Mouse (Mus musculus): Measurements from ENCODE around the gene Smim24. TPM values are rescaled to one million over a fixed set of nuclear protein-coding genes. Genes with fewer than 3 reads are reported as not detected.

Gene Smim24
- total RNA-seq, 2 experiments from 2014 or later = 1.8 to 1.9 TPM

DNA sequence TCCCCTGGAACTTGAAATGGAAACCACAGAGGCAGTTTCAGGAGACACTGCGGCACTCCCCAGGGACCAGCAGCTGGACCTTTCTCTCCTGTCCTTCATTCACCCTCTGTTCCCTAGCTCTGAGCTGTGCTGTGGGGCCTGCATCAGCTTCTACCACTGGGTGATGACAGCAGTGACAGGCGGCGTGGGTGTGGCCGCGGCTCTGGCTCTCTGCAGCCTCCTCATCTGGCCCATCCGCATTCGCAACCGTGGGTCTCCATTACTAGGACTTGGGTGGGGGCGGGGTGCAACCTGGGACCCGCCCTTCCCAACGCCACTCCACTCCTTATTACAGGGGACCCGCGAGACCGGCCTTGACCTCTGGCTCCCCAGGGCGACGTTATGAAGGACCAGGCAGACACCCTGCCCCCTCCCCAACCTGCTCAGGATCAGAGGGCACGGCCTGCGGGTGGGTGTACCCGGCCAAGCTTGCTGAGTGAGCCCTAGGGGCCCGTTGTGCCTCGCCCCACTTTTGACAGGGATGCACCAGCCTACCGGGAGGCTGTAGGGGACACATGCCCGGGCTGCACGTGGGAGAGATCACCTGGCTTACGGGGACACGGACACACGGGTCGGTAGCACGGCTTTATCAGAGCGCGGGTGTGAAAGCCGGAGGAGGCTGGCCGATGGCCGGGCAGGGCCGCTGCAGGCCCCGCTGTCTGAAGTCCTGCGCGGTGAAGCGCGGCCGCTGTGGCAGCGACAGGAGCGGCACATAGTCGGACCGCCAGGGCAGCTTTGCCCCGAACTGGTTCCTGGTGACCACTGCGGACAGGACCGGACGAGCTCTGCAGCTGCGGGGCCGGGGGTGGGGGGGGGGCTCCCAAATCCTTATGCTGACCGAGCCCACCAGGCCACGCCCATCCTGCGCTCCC is 29.2 kb upstream of the Smim24 start:
- intact Hi-C loops (cut with DNase I) = no loop called here
- no peak for DNase-seq (ENCODE audit: low spot score in 2 of 2)

DNA sequence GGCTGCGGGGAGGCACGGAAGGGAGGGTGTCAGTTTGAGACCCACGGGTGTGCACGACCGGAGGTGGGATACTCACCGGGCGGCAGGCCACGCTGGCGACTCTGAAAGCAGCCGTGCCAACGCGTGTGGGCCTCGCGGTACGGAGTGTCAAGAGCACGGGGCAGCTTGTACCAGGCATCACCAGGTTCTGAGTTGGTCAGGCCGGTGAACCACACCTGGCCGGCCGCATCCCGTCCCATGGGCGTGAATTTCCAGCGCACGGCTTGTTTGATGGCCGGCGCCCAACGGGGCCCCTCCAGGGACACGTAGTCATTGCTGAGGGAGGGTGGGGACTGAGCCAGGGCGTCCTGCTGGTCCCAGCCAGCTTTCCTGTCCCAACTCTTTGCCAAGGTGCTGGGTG is 28.2 kb upstream of the Smim24 start:
- no peak for DNase-seq (ENCODE audit: low spot score in 2 of 2)
- intact Hi-C loops (cut with DNase I) = no loop called here

DNA sequence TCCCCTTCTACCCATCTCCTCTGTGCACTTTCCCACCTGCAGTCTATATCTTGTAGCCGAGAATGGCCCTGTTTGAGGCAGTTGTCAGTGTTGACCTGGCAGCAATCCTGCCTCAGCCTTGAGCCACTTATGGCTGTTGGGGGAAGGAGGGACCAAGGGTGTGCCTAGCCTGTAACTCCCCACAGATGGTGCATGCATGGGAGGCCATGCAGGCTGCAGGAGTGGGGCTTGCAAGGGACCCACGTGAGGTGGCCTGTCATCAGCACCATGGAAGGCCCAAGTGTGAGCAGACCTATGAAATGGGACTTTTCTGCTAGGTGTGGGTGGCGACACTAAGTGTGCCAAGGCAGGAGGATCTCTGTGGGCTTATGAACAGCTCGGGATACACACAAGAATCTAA is 27.8 kb upstream of the Smim24 start:
- intact Hi-C loops (cut with DNase I) = no loop called here
- no peak for DNase-seq (ENCODE audit: low spot score in 2 of 2)

DNA sequence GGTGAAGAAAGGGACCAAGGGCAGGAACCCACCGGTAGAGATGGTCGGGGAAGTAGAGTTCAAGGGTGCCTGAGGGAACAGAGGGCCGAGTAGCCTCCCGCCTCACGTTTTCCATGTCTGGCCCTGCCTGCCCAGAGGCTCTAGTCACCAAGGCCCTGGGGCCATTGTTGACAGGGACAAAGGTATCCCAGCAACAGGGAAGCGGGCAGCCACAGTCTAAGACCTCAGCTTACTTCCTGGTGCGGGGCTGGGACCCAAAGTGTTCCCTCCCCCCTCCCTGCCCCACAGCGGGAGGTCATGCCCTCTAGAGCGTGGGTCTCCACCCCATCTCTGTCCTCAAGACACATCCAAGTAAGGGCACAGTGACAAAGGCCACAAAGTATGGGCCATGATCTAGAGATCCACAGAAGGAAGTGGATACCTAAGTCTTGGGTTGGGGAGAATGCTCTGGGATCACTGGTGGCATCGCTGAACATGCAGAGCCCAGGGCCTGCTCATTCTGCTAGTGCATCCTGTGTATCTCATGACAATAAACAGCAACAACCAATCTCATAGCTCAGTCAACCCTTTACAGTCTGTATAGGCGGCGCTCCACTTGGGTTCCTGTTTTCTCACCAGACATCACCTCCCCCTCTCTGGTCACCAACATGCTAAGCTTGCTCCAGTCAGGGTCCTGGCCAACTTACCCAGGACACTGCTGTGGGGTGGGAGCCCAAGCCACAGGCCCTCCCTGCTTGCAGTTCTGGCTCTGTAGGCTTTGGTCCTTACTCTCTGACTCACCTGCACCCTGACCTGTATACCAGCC is 27.0 kb upstream of the Smim24 start, which contains the start of gene 4930404N11Rik:
Gene 4930404N11Rik, minus strand, starts transcription at position 145 of the 805 bp plus-strand sequence.
- DNase-seq (ENCODE audit: low spot score in 2 of 2) = no peak
- intact Hi-C loops (cut with DNase I) = no loop called here

DNA sequence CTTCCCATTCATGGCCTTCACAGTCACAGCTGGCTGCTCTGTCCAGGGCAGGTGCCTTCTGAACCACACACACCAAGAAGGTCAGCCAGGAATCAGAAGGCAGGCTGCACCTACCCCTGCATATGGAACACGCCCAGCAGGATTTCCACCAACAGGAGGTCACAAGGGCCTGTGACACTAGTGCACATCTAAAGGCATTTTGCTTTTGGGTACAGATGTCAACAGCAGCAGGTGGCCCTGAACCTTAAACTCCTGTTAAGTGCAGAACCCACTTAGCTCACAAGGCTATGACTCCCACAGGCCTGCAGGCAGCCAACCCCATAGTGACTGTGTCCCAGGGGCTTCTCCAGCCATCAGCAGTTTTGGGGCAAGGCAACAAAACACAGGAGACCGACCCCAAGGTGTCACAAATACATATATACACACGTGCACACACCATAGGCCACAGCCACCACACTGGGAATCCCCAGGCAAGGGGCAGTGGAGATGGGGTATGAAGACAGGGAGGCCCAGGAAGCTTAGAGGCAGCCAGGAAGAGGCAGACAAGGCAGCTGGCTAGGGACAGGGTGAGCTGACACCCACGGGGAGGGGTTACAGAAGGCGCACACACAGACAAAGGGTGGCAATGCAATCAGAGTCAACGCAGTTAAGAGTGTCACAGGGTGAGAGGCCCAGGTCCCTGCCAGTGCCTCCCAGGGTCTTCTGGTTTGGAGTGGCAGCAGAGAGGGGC is 26.2 kb upstream of the Smim24 start:
- intact Hi-C loops (cut with DNase I) = no loop called here
- no peak for DNase-seq (ENCODE audit: low spot score in 2 of 2)

- intact Hi-C loops (cut with DNase I) = no loop called here
- no peak for DNase-seq (ENCODE audit: low spot score in 2 of 2)
These were observed 25.7 kb upstream of the Smim24 start for GRCm38 (mm10) chr10:81367207-81367495.

DNA sequence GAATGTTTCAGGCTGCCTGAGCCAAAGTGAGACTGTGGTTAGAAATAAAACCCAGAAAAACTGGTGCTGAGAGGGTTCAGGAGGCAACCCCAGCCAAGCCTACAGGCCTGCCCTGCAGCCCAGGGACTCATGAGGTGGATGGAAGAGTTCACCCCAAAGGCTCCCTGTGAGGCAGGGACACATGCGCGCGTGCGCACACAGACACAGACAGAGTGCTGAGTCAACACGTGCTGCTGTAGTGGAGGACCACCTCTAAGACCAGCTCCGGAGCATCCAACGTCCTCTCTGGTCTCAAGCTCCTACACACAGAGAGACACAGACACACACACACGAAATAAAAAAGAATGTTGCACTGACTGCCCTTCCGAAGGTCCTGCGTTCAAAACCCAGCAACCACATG is 17.5 kb upstream of the Smim24 start:
- intact Hi-C loops (cut with DNase I) = no loop called here
- no peak for DNase-seq (ENCODE audit: low spot score in 2 of 2)

DNA sequence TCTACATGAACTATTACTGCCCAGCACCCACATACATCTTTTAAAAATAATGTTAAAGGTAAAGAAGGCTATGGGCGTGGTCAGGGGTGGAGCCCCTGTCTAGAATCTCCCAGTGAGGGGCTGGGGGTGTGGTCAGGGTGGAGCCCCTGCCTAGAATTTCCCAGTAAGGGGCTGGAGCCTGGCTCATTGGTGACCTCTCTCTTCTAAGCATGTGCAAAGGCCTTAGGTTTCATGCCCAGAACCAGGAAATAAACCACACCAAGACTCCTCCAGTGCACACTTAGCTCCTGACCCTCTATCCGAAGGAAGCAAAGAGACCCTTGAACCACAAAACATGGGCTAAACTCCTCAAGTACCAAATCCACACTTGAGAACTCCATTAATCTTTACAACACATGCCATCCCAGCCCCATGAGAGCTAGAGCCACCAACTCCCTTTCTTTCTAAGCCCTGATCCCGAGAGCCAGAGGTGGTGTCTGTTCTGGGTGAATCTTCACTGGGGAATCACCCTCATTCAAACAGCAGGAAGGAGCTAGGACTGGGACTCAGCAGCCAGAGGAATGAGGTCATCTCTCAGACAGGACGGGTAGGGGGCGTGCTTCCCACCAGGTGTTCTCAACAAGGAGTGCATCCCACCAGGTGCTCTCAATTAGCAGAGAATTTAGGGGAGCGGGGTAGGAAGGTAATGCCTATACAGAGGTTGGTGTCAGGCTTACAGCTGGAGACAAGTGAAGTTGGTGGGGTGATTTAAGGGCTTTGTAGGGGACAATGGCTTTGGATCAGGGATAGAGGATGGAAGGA is 16.1 kb upstream of the Smim24 start:
- DNase-seq (ENCODE audit: low spot score in 2 of 2) = no peak
- intact Hi-C loops (cut with DNase I) = no loop called here

GRCm38 (mm10) chr10:81377362-81377664 is 15.5 kb upstream of the Smim24 start:
- DNase-seq (ENCODE audit: low spot score in 2 of 2) = no peak
- intact Hi-C loops (cut with DNase I) = no loop called here

GRCm38 (mm10) chr10:81377793-81378552 is 14.9 kb upstream of the Smim24 start, which contains the start of gene Fzr1:
TSS of gene Fzr1 (minus strand) at chr10:81378516.
- intact Hi-C loops (cut with DNase I) = no loop called here

GRCm38 (mm10) chr10:81378553-81379182 is 14.2 kb upstream of the Smim24 start:
- DNase-seq (ENCODE audit: low spot score in 2 of 2) = peak; percentile 100
- intact Hi-C loops (cut with DNase I) = no loop called here

More at GRCm38 (mm10) chr10:81377793-81378552, 14.9 kb upstream of the Smim24 start, which contains the start of gene Fzr1:
- DNase-seq (ENCODE audit: low spot score in 2 of 2) = no peak

GRCm38 (mm10) chr10:81379183-81379553 is 13.7 kb upstream of the Smim24 start:
- DNase-seq (ENCODE audit: low spot score in 2 of 2) = no peak
- intact Hi-C loops (cut with DNase I) = no loop called here

DNA sequence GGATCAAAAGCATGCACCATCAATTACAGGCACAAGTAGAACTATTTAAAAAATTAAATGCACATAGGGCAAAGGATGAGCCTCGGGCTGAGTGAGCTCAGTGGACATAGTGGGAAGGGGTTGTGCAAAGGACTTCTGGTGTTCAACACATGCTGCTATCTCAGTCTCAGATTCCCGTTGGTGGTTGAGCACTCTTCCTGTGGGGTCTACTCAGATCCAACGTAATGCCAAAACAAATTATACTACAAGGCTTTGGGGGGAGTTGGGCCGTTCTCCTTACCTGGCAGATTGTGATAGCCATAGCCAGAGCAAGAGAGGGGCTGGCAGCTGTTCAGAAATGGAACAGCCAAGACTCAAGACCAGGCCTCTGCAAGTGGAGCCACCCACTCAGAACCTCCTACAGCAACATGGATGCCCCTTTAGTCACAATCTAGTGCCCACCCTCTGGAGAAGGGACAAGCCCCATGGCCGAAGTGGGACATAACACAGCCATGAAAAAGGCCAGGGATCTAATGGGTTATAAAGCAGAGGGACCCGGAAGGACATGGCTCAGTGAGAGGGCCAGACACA is 13.0 kb upstream of the Smim24 start:
- DNase-seq (ENCODE audit: low spot score in 2 of 2) = no peak
- intact Hi-C loops (cut with DNase I) = no loop called here

DNA sequence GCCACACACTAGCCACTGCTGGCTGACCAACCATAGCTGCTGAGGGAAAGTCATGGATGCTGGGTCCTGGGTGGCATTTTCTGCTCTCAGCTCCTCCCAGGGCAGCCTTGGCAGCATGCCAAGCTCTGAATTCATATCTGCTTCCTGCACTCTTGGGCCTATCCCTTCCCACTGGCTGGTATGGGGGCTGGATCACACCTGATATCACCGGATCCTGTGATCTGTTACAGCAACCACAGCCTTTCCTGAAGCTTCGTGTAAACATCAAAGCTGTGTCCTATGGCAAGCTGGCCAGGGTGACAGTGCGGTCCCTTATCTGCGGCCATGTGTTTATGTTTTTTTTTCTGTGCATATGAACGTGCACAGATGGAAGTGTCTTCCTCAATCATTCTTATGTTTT is 10.8 kb upstream of the Smim24 start:
- no peak for DNase-seq (ENCODE audit: low spot score in 2 of 2)
- intact Hi-C loops (cut with DNase I) = no loop called here

GRCm38 (mm10) chr10:81383802-81384604 is 8.8 kb upstream of the Smim24 start, which contains the start of the genes Dohh and Gm48551:
TSS of gene Dohh (plus strand) at chr10:81384428.
TSS of gene Gm48551 (plus strand) at chr10:81384466.
- intact Hi-C loops (cut with DNase I) = no loop called here
- DNase-seq (ENCODE audit: low spot score in 2 of 2) = peak; percentile 99

DNA sequence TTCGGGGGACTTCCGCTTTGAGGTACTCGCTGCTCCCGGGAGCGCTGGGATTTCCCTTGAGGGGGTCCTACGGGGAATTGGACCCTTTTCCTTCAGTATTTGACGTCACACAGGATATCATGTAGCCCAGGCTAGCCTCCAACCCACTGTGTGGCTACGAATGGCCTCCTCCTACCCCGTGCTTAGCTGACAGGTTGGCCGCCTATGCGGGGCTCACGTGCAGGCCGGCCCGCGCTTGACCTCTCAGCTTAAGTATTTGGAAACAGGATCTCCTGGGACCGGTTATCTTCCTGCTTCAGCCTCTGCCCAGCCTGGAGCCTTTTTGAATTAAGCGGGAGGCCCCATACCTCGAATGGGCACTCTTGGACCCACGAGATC is 8.3 kb upstream of the Smim24 start:
- no peak for DNase-seq (ENCODE audit: low spot score in 2 of 2)
- intact Hi-C loops (cut with DNase I) = no loop called here
